Mouse (Mus musculus) cortical plate, adult 2 months (tissue): ENCODE measurements around the gene Dap. TPM values are rescaled to one million over a fixed set of nuclear protein-coding genes. Genes with fewer than 3 reads are reported as not detected.

Experiments
- H3K27ac ChIP-seq: fragments of 200-500 bp; 2 replicates; pipeline ENCODE4 v1.5.1; 2012; ENCODE audit warnings: low read length, control low read depth, inconsistent platforms; ENCODE audit not compliant: insufficient read depth
- H3K4me1 ChIP-seq: fragments of 200-500 bp; 2 replicates; pipeline ENCODE4 v1.6.1; 2011; ENCODE audit warnings: low read length; ENCODE audit not compliant: control insufficient read depth, insufficient read depth
- H3K4me3 ChIP-seq: fragments of 200-500 bp; 2 replicates; pipeline ENCODE4 v1.5.1; 2011; ENCODE audit warnings: mild to moderate bottlenecking, low read length, control low read depth; ENCODE audit not compliant: insufficient read depth
- CTCF ChIP-seq: fragments of 200-500 bp; IDR thresholded peaks from 2 replicates; pipeline ENCODE4 v1.5.1; 2011; ENCODE audit warnings: mild to moderate bottlenecking, control low read depth, low read length; ENCODE audit not compliant: insufficient read depth; ENCODE audit errors: extremely low read depth
- POLR2A ChIP-seq: fragments of 200-500 bp; IDR thresholded peaks from 2 replicates; pipeline ENCODE4 v1.6.1; 2011; ENCODE audit warnings: mild to moderate bottlenecking, low read length, control low read depth; ENCODE audit not compliant: insufficient read depth; ENCODE audit errors: extremely low read depth
- polyA plus RNA-seq: library from polyadenylated mRNA; depleted of rRNA; stranded (reverse); fragments of >200 nt; gene quantifications from 2 replicates; pipeline ENCODE4 v1.2.3, GENCODE M21; 2012

The Dap gene
- polyA plus RNA-seq, 1 experiment, result 11.3 TPM

- Histone ChIP-seq H3K4me1 (no peaks in the 10 kb centered on the region), H3K4me3 (no peak overlapping the region), H3K27ac (no peak overlapping the region)
- no peak for TF ChIP-seq POLR2A
- TF ChIP-seq CTCF, result no peak
Observed at GRCm38 (mm10) chr15:31237368-31237767, 13.3 kb downstream of the Dap start.

- Histone ChIP-seq H3K4me3 (no peak overlapping the region), H3K27ac (no peak overlapping the region), H3K4me1 (no peaks in the 10 kb centered on the region)
- TF ChIP-seq CTCF, result no peak
- no peak for TF ChIP-seq POLR2A
Observed at GRCm38 (mm10) chr15:31237898-31238297, 13.8 kb downstream of the Dap start.

- TF ChIP-seq CTCF (no peak), POLR2A (no peak)
- H3K4me1 ChIP-seq, result no peaks in the 10 kb centered on the region
- no peak overlapping the region for H3K4me3 ChIP-seq
- H3K27ac ChIP-seq, result no peak overlapping the region
Observed at GRCm38 (mm10) chr15:31238611-31239010, 14.5 kb downstream of the Dap start.

- no peak overlapping the region for H3K27ac ChIP-seq
- no peak for TF ChIP-seq POLR2A
- TF ChIP-seq CTCF, result no peak
- no peak overlapping the region for H3K4me3 ChIP-seq
- H3K4me1 ChIP-seq, result no peaks in the 10 kb centered on the region
Observed at GRCm38 (mm10) chr15:31239713-31240112, 15.6 kb downstream of the Dap start.

- no peak overlapping the region for H3K4me3 ChIP-seq
- no peak for TF ChIP-seq POLR2A
- TF ChIP-seq CTCF, result no peak
- no peak overlapping the region for H3K27ac ChIP-seq
- no peaks in the 10 kb centered on the region for H3K4me1 ChIP-seq
Observed at GRCm38 (mm10) chr15:31240181-31240580, 16.1 kb downstream of the Dap start.

GRCm38 (mm10) chr15:31243260-31243659, 19.1 kb downstream of the Dap start:
- no peak overlapping the region for H3K4me3 ChIP-seq
- TF ChIP-seq POLR2A (no peak), CTCF (no peak)

GRCm38 (mm10) chr15:31244696-31245445, 20.8 kb downstream of the Dap start:
- H3K4me3 ChIP-seq, result no peak overlapping the region
- no peak for TF ChIP-seq CTCF
- no peak overlapping the region for H3K27ac ChIP-seq
- H3K4me1 ChIP-seq, result no peaks in the 10 kb centered on the region

More at GRCm38 (mm10) chr15:31243260-31243659, 19.1 kb downstream of the Dap start:
- Histone ChIP-seq H3K27ac (no peak overlapping the region), H3K4me1 (no peaks in the 10 kb centered on the region)

- H3K4me1 ChIP-seq, result no peaks in the 10 kb centered on the region
- H3K4me3 ChIP-seq, result no peak overlapping the region
- TF ChIP-seq POLR2A, result no peak
- TF ChIP-seq CTCF, result no peak
- H3K27ac ChIP-seq, result no peak overlapping the region
Observed at GRCm38 (mm10) chr15:31245934-31246333, 21.8 kb downstream of the Dap start.

GRCm38 (mm10) chr15:31247035-31247434, 22.9 kb downstream of the Dap start:
- no peak for TF ChIP-seq POLR2A
- no peak for TF ChIP-seq CTCF
- H3K27ac ChIP-seq, result no peak overlapping the region

GRCm38 (mm10) chr15:31248882-31249281, 24.8 kb downstream of the Dap start:
- no peak overlapping the region for H3K27ac ChIP-seq
- TF ChIP-seq POLR2A (no peak), CTCF (no peak)
- no peaks in the 10 kb centered on the region for H3K4me1 ChIP-seq
- no peak overlapping the region for H3K4me3 ChIP-seq

More at GRCm38 (mm10) chr15:31247035-31247434, 22.9 kb downstream of the Dap start:
- H3K4me3 ChIP-seq, result no peak overlapping the region
- no peaks in the 10 kb centered on the region for H3K4me1 ChIP-seq
